Mouse (Mus musculus) heart, postnatal 0 days (tissue): ENCODE results near the gene Rtl5.

ENCODE experiments used
- CTCF ChIP-seq: IDR thresholded peaks from 2 replicates; pipeline ENCODE4 v1.5.1; 2016; ENCODE audit warnings: antibody characterized with exemption, control low read depth, low read depth
- EP300 ChIP-seq: IDR thresholded peaks from 2 replicates; pipeline ENCODE4 v1.6.1; 2016; ENCODE audit warnings: antibody characterized with exemption, low read depth

- TF ChIP-seq CTCF (no peak), EP300 (no peak)
These were observed 29.5 kb downstream of the Rtl5 start for GRCm38 (mm10) chrX:102041562-102041961.
